In the genomic region with DNA sequence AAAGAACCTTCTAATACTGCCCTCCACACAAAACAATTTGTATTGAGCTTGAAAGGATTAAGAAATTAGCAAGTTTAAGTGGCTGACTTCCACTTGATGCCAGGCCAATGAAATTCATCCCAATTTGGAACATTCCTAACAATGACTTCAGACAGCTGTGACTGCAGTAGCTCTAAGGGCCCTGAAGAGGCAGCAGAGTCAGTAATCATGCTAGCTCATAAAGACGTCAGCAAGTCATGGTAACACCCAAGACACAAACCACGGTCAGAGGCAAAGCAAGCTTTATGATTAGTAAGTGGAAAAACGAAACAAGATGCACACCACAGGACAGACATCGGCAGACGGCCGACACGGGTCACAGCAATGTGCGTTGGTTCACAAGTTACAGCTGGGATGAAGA, we compare ENCODE assay signal across 8 mouse cellular contexts.
A peak's percentile ranks its signal among the peaks of the same experiment; 100 is the strongest.
DNase-seq lines count a peak whose midpoint lies in the region; ATAC-seq lines count a peak whose summit lies in the region.
"Had no signal": no experiment of that assay in that cellular context is flagged by ENCODE, and none has a peak within 500 bp of the region (broad histone marks: within the 10 kb centered on the region; RNA-seq: fewer than 3 reads in every experiment).

No protein-coding gene starts in this region.

- H3K4me1 ChIP-seq in hindbrain, embryonic 10.5 days (replicated peaks) = no peaks in the 10 kb centered on the region
- H3K4me1 ChIP-seq in intestine, embryonic 16.5 days (ENCODE audit: control insufficient read depth, insufficient read depth, low read length) = no peaks in the 10 kb centered on the region

- no peak overlapping the region for H3K4me3 ChIP-seq in hindbrain, embryonic 10.5 days
- H3K4me3 ChIP-seq in intestine, embryonic 16.5 days (ENCODE audit: low read length) = no peak overlapping the region
- H3K4me3 ChIP-seq: erythroblast, embryonic 14.5 days had no signal

- WGBS in hindbrain, embryonic 10.5 days = 80% methylated on average over 8 of the region's 8 CpGs
- 70% methylated on average over 8 of the region's 8 CpGs for WGBS in intestine, embryonic 16.5 days

- H3K27ac ChIP-seq in hindbrain, embryonic 10.5 days = no peak overlapping the region
- H3K27ac ChIP-seq in intestine, embryonic 16.5 days (ENCODE audit: low read length) = no peak overlapping the region

- ATAC-seq in intestine, embryonic 16.5 days = no peak

- H3K9me3 ChIP-seq in hindbrain, embryonic 10.5 days = no peaks in the 10 kb centered on the region
- H3K9me3 ChIP-seq in intestine, embryonic 16.5 days (ENCODE audit: control insufficient read depth, low read length) = no peaks in the 10 kb centered on the region

- H3K9ac ChIP-seq in intestine, embryonic 16.5 days (ENCODE audit: low read depth, low read length) = no peak overlapping the region

- H3K36me3 ChIP-seq in hindbrain, embryonic 10.5 days = no peaks in the 10 kb centered on the region
- no peaks in the 10 kb centered on the region for H3K36me3 ChIP-seq in intestine, embryonic 16.5 days (ENCODE audit: control insufficient read depth, insufficient read depth, low read length)

- no peaks in the 10 kb centered on the region for H3K27me3 ChIP-seq in hindbrain, embryonic 10.5 days (ENCODE audit: insufficient read depth, poor library complexity, severe bottlenecking)
- H3K27me3 ChIP-seq in intestine, embryonic 16.5 days (replicated peaks; ENCODE audit: control insufficient read depth, insufficient read depth, low read length) = no peaks in the 10 kb centered on the region

- peak; percentile 9 to 37 for DNase-seq in urinary bladder, postnatal 36 days (ENCODE audit: low spot score in 2 of 2)
- no peak for DNase-seq in urinary bladder, postnatal 10 days (ENCODE audit: low spot score)
- peak; percentile 68 for DNase-seq in embryo, embryonic 10.5 days (ENCODE audit: low spot score)
- DNase-seq in hindbrain, embryonic 10.5 days (ENCODE audit: low spot score) = peak; percentile 13
- peak; percentile 57 to 67 for DNase-seq in layer of hippocampus, postnatal 10 days (ENCODE audit: low spot score in 2 of 2)
- peak; percentile 48 for DNase-seq in mesoderm, embryonic 11.5 days (ENCODE audit: low read depth, low spot score)

- no peak overlapping the region for H3K4me2 ChIP-seq in intestine, embryonic 16.5 days (ENCODE audit: low read depth, low read length)
